Mouse (Mus musculus) adrenal gland, postnatal 14 days (tissue): ENCODE data around the gene Sh2d1a. TPM values are rescaled to one million over a fixed set of nuclear protein-coding genes. Genes with fewer than 3 reads are reported as not detected.
A peak's percentile ranks its signal among the peaks of the same experiment; 100 is the strongest.

ENCODE experiments used
- DNase-seq: peaks from one replicate; pipeline ENCODE4 v3.0.0; 2021; ENCODE audit warnings: mixed read lengths
- long read RNA-seq, 2 experiments: library from polyadenylated mRNA; stranded (forward); transcript quantifications; one replicate each; pipeline ENCODE4 v2.0.0; 2021
- total RNA-seq: library from RNA; stranded (reverse); gene quantifications from 2 replicates; pipeline ENCODE4 v1.2.3, GENCODE M21; 2021

Gene Sh2d1a
- 0.67 and 1.5 TPM in 2 replicates for total RNA-seq
- long read RNA-seq, experiment 1, partial matches to known transcripts = 1 of 1 reads
- long read RNA-seq, experiment 1, other reads (novel, unspliced or antisense) = 0 of 1 reads
- long read RNA-seq, experiment 2 = 0 reads

DNA sequence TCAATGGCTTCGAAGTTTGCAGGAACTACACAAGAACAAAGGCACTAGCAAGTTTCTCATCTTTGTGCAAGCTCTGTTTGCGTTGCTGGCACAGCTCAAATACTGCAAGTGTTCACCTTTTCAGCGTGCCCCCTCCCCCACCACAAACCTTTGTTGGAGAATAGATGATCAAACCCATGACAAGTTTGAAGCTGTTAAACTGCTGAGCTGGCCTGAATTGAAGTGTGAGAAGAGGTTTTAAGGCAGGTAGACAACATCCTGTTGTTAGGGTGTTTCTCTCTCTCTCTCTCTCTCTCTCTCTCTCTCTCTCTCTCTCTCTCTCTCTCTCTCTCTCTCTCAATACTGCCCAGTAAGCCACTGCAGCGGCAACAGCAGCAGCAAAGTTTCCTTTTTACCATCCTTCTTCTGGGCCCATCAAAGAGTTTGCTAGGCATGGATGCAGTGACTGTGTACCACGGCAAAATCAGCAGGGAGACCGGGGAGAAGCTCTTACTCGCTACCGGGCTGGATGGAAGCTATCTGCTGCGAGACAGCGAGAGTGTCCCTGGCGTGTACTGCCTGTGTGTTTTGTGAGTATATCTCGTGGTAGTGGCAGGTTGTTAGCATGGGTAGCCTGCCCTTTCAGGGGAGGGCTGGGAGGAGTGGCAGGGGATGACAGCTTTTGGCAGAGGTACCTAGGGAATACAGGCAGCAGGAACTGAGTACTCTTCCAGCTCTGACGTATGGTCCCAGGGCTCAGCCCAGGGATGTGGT lies at the start of gene Sh2d1a:
Gene Sh2d1a, plus strand, starts transcription at position 163 of the 753 bp plus-strand sequence.
- DNase-seq = no peak

DNA sequence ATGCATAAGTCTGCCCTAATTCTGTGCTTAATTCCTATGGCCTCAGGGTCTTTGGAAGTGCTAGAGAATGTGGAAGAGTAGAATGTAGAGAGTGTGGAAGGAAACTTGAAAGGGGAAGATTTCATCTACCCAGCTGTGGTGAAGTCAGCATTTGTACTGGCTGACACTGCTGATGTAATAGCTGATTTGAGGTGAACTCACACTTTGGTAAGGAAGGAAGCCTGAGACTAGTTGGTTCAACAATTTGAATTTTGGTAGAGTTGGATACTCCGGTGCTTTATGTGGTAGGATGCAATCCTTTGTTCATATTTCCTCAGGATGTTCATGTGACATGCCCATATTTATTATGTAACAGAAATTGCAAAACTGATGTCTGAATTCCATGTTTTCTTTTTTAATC lies 49.3 kb upstream of the Sh2d1a start:
- no peak for DNase-seq

DNA sequence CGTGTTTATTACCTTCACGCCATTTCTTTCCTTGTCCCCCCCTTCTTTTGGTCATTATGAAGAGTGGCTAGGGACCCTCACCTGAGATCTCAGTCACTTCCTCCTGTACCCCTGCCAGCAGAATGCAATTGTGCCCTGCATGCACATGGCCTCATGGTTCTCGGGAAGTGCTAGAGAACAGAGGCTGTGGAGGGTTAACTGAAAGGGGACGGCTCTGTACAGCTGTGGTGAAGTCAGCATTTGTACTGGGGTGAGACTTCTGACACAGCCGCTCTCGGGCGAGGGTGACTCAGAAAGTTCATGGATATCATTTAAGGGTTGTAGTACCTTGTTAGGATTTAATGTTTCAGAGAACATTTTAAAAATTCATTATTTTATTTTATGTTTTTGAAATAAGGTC lies 47.7 kb upstream of the Sh2d1a start:
- DNase-seq = no peak

DNA sequence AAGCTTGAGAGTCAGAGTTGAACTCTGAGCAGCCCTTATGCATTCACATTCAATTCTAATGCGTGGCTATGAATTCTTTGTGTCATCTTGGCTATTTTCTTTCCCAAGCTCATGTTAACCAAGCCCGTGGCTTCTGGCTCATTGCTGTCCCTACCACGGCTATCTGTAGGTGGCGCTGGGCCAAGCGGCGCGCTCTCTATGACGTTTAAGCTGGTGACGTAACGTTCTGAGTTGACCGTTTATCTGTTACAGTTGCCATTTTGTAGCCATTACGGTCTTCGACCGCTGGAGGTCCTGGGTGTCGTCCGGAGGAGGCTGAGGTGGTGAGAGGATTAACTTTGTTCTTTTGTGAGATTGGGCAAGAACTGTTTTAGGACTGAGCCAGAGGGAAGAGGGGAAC lies 12.8 kb upstream of the Sh2d1a start, which contains the start of gene Tex13c2:
Gene Tex13c2, plus strand, starts transcription at position 246 of the 400 bp plus-strand sequence.
- no peak for DNase-seq

DNA sequence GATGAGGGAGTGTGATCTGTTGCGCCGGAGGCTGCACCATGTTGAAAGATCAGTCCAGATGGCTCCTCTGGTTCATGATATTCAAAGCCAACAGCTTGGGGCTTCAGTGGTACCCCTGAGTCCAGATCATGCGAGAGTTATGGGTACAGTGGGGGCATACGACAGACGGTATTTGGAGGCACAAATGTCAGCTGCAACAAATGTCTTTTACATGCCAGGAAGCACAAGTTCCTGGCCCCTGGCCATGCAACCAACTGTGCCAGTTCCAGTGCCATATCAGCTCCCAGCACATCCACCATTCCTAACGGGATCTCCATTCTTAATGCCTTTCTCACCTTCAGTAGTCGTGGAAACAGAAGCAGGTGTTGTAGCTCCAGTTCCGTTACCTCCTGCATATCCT lies 11.9 kb upstream of the Sh2d1a start:
- no peak for DNase-seq

DNA sequence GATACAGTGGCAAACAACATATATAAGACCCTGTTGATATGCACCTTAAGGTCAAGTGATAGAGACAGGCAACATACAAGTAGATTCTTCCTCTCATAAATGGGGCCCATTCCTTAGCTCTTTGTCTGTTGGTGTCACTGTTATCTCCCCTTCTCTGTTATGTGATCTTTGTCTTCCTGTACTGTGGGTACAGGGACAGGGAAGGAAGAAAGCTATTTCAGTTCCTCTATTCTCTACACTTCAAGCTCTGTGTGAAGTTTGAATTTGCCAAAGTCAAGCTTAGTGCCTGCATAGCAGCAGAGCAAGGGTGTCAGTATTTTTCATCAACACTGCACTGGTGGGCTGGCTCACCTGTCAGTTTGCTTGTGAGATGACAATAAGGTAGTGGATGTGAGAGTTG lies 1.7 kb upstream of the Sh2d1a start:
- DNase-seq = no peak

DNA sequence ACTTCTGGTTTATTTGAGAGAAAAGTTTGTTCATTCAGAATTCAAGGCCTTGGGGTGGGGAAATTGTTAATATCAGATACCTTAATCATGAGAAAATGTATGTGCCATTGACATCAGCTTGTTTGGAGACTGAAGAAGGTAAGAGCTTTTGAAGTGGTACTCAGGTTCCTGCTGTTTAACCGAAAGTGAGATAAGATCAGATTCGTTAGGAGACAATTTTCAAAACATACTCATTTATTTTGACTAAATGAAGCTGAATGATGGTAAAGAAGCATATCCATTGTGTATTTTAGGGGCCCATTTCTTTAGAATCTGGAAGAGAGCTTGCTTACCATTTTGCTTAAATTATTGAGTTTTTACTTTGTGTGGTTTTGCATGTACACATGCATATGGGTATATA lies 8.9 kb downstream of the Sh2d1a start:
- DNase-seq = no peak

DNA sequence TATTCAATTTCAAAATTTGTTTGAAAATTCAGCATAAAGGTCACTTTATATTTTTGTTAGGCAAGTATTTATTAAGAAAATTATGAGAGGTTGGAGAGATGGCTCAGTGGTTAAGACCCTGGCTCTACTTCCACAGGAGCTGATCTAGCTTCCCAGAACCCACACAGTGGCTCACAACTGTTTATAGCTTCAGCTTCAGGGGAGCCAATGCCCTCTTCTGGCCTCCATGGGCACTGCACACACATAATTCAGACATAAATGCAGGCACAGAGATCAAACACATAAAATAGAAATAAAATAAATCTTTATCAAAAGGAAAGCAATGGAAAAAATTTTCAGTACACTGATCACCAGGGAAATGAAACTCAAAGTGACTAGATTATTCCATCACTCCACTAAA lies 10.3 kb downstream of the Sh2d1a start:
- no peak for DNase-seq

DNA sequence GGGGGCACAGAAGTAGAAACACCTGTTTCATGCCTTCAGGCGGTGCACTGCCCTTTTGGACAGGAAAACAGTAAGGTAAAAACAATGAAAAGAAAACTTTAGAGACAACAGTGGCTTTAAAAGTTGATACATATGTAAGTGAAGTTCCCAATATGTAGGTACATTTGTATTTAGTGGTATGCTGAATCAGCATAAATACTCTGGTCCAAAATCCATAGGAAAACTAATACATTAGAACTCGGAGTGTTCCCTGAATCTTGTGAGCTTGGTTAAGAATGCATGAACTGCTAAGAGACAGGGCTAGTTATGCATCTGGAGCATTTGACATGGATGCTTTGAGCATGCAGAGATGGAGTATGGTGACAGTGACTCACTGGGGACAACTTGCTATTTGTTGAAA lies 20.6 kb downstream of the Sh2d1a start:
- DNase-seq = no peak

DNA sequence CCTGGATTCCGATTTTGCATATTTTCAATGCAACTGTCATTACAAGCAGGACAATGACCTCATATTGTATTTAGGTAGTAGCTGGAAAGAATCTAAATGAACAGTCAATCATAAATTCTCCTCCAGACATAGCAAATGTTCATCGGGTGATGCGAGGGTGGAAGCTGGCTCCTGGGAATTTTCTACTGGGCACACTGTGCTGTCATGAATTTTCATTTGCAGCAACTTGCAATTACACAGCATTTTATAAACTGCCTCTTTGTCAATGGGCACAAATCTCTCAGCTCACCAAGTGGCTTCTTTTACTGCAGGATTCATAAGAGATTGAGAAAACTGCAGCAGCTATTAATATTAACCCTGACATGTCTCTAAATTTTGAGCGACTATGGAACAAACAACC lies 28.4 kb downstream of the Sh2d1a start:
- DNase-seq = no peak

DNA sequence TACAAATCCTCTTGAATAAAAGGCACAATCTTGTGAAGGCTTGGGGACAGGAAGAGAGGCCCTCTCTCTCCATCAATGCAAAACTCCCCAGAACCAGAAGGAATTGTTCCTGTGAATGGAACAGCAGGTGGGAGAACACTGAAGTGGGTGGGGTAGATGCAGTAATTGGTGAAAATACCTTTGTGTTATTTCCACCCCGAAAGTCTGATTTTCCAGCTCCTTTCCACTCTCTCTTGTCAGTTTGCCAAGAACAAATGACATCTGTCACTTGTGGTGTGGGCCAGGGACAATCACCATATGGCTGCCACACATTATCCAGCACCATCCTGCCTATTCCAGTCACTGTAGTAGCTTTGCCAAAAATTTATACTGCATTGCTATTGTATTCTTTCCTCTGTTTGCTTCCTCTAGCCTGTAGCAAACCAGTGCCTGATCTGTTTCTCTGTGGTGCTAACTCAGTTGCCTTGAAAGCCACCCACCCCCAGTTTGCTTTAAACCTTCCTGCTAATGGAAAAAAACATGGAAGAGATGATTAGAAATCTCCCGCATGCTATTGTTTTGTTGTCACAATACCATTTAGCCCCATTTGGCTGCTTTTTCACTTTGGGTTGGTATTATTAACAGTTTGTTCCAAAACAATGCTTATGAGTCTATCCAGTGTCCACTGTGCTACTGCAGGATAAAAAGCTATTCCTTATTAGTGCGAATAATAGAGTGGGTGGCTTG lies 37.9 kb downstream of the Sh2d1a start:
- no peak for DNase-seq

DNA sequence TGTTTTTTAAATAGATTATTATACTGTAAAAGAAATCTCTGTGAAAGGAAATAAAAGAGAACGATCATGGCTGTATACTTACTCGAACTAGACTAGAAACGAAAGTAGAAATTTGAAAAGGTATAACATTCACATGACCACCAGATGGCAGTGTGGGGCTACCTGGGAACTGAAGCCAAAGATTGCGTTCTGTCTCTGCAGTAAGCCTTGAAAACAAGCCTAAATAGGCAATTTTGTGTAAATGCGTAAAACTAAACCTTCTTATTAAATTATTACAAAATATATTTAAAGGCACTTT lies 38.5 kb downstream of the Sh2d1a start:
- DNase-seq = peak; percentile 75

DNA sequence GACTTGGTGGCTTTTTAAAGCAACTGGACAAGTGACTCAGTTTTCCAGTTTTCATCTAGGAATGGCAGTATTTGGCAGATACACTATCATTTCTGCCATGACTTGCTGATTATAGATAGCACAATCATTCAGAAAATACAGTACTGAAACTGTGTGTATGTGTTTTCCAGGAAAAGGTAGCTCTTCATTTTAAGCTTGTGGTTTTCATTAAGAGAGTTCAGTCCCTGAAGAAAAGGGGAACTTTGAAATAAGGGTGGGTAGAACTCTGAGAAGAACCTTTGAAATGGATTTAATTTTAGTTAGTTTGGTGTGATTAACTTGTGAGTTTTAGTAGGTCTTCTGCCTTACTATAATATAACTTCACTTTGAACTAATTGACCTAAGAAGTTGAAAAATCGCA lies 42.8 kb downstream of the Sh2d1a start:
- DNase-seq = no peak

DNA sequence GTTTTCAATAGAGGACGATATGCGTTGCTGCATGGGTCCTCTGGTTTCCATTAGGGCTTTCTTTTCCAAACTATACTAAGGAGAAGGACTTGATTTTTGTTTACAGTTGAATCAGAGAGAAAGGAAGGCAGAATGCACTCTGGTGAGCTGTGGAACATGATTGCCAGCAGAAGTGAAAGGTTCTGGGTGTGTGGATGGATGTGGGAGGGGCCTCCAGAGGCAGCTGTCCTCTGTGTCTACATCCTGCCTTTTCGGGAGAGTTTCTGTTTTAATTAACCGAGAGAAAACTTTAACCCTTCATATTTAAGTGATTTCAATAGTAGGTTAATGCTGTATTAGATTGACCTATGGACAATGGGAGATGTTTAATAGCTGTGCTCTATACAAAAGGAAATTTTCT lies 46.3 kb downstream of the Sh2d1a start:
- no peak for DNase-seq

DNA sequence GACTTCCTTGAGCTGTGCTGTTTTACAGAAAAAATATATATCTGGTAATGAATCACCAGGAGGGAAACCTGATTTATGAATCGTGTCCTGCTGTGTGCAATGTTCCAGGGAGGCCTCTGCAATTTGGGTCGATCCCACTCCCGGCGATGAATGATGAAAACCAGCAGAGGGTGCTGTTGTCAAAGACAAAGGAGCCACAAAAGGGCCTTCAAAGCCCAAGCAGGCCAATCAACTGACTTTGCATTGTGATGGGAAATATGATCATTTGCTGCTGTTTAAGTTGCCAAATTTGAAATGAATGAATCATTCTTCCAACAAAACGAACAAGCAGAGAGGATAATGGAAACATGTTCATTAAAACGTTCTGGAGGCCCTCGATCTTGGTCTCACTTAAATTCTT lies 55.0 kb downstream of the Sh2d1a start:
- DNase-seq = peak; percentile 44

DNA sequence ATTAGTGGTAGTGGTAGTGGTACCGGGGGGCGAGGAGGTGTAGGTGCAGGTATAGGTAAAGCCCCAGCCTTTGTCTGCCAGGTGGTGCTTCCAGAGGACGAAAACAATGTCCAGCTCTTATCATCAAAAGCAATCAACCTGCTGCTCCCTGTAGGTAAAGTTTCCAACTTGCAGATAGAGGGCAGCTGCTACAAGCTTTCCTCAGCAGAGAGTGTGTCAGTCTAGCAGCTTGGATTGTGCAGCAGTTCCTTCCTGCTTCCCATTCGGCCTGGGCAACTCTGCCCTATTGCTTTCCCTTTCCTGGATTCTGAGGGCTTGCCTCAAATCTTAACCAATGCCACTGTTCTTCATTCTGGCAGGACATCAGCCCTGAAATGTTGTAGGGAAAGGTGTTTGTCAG lies 56.4 kb downstream of the Sh2d1a start:
- no peak for DNase-seq

Other genes with a start within 250 kb of the Sh2d1a start
- not detected in 2 replicates for gene Tex13c2, start 12.8 kb upstream of the Sh2d1a start, total RNA-seq